Mouse (Mus musculus) heart, postnatal 0 days (tissue): ENCODE results near the gene Ehd3.
"Not testable (repeated sequence)": the region's sequence is repeated elsewhere in the genome, so short reads cannot be mapped to it uniquely, and the experiment has no call there.

Source experiments
- CTCF ChIP-seq: IDR thresholded peaks from 2 replicates; pipeline ENCODE4 v1.5.1; 2016; ENCODE audit warnings: antibody characterized with exemption, control low read depth, low read depth
- EP300 ChIP-seq: IDR thresholded peaks from 2 replicates; pipeline ENCODE4 v1.6.1; 2016; ENCODE audit warnings: antibody characterized with exemption, low read depth

GRCm38 (mm10) chr17:73839876-73840275 is 35.9 kb downstream of the Ehd3 start:
- not testable (repeated sequence) for TF ChIP-seq EP300, CTCF
